Mouse (Mus musculus) right cerebral cortex, postnatal 36 days (tissue): ENCODE results near the gene Wwox.
A peak's percentile ranks its signal among the peaks of the same experiment; 100 is the strongest.

Experiments used
- DNase-seq, 2 experiments: peaks; one replicate each; pipeline ENCODE4 v3.0.0; 2022; ENCODE audit warnings: low spot score in 2 of 2, mixed read lengths in 1 of 2

Wwox gene

DNA sequence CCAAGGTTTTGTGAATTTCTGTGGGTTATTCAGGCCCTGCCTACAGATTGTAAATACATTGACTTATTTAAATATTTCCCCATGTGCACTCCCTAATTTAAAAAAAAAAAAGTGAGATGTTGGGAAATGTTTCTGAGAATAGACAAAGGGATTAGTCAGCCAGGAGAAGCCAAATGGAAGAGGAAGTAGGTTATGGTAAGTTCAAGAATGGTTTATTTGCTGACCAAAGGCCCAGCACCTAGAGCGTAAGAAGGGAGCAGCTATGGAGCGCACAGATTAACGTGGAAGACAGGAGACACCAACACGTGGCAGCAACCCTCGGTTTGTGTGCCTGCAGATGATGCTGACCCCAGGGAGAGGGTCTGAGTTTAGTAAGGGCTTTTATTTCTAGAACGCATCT, 871.5 kb downstream of the Wwox start:
- DNase-seq: no peak

DNA sequence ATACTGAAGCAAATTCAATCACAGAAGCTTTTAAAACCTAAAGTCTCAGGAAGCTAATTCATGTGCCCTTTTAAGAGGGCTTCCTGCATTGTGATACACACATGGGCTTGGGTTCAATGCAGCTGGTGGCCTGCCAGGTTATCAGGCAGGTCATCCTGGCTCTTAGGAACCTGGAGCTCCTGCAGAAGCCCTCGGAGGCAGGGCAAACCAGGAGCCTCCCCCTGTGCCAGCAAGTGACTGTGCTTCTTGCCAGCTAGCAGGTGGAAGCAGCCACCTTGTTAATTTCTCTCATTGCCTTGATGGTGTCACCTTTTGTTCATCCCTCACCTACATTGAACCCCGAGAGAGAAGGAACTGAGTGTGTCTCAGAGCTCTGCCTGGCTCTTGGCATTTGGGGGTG, 872.9 kb downstream of the Wwox start:
- DNase-seq: no peak

DNA sequence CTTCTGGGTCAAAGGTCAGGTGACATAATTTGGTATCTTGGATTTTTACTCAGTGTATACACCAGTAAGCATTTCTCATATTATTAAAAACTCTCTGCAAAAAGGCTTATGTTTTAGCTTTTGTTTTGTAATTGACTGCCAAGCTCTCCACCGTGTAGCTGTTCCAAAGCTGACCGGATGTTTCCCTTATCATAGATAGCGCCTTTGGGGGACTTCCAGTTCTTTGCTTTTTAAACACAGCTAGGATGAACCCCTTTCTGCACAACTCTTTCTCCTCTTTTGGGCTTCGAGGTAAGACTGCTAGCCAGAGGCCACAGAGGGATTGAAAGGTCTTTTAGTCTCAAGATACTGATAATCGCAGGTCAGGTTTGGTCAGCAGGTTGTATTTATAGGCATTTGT, 883.0 kb downstream of the Wwox start:
- DNase-seq: no peak

DNA sequence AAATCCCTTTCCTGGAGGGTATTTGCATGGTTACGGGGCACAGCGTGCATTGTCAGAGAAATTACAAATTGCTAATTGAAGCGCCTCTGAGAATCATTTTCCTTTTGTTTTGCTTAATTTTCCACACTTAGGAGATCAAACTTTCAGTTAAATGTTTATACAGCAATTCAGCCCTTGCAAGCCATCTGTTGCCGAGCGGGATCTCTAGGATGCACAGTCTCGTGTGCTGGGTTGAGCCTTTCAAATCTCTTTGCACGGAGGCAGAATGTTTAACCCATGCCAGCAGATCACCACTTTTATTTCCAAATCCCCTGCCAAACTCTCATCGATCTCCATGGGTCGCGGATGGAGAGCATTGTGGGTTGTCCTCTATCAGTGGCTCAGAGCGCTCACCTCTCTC, 891.2 kb downstream of the Wwox start:
- DNase-seq: peak in 1 of 2 experiments; percentile 2

DNA sequence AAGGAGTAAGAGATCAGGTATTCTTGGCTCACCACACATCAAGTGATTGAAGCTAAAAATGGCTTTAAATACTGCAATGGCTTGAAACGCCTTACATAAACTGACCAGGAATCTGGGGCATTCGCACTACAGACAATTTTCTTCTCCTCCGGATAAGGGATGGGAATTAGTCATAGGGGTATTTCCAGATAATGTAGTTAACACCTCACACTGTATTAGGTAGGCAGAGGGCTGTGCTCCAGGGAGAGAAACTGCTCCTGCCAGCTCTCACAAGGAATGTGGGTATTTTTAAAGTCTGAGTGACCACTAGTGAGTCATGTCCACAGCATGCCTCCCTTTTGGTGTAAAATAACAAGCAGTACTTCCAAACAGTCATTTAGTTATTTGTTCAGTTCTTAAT, 894.5 kb downstream of the Wwox start:
- peak; percentile 20 to 53 for DNase-seq

DNA sequence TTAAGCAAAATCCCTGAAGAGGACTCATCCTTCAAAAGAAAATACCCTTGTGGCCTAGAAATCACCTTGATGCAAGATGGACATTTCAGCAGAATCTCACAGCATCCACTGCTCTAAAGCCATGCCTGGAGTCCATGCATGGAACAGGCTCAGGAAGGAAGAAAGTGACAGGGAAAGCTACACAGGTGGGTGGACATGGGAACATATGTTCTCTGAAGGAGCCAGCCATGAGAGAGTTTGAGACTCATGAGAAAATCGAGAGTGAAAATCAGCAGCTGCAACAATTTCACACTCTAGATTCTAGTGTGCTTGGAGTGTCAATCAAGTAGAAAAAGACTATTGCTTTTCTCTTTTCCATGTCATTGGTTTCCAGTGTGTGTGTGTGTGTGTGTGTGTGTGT, 896.9 kb downstream of the Wwox start:
- peak in 1 of 2 experiments; percentile 25 for DNase-seq

DNA sequence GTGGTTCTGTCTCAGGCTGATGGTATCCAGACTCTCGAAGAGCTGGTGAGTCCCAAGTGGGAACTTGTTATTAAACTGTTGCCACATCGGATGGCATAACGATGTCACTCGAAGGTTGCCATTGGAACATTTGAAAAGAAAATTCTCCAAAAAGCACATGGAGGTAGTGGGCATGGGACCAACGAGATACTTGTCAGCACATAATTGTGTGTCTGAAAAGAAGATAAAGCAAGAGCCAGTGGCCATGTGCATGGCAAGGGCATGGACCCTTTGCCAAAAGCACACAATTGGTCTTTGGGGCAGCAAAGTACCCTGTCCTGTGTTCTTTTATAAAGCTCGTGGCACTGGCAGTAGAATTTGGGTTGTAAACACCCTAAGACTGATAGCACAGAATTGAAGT, 909.2 kb downstream of the Wwox start:
- no peak for DNase-seq

DNA sequence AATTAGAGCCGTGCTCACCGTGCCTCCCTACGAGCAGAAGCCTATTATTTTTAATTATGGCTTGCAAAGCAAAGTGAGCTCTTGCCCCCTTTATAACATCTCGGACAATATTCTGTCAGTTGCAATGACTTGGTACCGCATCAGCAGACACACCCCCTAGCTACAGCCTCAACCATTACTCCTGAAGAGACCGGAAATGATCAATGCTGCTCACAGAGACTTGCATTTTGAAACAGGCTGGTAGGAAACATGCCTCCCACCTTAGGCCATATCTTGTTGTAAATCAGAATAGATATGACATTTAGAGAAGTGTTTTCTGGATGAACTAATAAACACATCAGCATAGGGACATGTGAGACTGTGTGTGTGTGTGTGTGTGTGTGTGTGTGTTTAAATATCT, 911.3 kb downstream of the Wwox start:
- DNase-seq: no peak

DNA sequence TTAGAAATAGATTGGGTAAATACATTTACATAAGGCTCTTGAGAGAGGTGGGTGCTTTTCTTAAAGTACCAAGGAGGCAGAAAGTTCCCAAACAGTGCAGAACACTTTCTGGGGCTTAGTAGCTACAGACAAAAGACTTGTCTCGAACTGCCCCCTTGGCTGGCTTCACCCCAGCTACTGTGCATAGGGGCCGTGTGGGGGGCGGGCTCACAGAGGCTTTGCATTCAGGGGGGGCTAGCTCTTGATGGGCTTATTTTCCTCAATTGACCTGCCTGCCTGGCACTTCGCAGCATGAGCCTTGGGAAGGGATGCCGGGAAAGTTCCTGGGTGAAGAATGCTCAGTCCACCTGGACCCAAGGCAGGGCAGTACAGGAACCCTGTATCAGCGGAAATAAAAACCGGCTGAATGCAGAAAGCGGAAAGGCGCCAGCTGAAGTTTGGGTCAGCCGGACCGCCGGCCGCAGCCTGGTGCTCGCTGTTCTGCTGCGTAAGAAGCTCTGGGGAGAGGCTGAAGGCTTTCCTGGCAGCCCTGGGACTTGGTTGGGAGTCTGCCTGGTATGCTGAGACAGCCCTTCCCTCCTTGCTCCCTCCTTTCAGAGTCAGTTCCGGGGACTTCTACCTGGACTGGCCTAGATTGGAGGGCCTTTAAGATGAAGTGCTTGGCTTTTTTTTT, 918.3 kb downstream of the Wwox start:
- DNase-seq: no peak

DNA sequence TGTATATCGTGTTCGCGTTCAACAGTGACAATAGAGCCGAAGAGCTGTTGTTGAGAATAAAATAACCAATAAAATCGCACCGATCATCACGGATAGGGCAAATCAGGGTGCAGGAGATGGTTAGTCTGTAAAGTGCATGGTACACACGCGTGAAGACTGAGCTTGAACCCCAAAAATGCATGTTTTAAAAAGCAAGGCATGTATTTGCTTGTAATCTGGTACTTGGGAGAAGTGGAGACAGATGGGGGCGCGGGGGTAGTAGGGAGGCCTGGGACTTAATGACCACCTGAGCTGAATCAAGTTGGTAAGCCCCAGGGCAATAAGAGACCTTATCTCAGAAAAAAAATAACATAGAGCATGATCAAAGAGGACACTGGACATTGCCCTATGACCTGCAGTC, 919.0 kb downstream of the Wwox start:
- DNase-seq: no peak

DNA sequence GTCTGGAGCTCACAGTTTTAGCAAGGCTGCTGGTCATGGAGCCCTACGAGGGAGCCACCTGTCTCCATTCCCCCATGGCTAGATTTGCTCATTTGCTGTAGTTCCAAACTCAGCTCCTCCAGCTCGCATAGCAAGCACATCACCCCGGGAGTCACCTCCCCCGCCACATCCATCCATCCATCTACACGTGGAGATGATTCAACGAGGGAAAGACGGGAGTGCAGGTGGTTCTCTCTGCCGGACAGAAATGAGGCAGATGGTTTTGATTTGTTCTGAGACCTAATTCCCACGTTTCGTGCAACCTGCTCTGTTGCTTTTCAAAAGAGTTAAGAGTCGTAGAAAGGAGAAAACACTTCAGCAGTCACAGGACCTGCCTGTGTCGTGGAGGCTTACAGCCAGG, 920.2 kb downstream of the Wwox start:
- no peak for DNase-seq

DNA sequence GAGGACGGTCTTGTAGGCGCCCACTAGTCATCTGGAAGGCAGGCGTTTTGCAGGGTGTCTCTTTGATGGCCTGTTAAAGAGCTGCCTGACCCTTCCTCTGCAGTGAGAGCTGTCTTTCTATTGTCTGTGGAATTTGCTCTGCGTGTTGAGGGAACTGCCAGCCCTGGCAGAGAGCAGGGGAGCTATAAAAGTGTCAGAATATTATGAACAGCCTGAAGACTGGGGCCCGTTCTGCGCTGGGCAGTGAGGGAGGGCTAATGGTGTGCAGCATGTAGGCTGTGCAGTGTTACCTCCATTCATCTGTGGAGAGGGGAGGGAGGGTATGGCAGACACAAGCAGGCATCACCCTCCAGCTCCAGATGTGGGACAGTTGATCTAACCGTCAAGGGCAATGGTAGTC, 923.1 kb downstream of the Wwox start:
- no peak for DNase-seq

DNA sequence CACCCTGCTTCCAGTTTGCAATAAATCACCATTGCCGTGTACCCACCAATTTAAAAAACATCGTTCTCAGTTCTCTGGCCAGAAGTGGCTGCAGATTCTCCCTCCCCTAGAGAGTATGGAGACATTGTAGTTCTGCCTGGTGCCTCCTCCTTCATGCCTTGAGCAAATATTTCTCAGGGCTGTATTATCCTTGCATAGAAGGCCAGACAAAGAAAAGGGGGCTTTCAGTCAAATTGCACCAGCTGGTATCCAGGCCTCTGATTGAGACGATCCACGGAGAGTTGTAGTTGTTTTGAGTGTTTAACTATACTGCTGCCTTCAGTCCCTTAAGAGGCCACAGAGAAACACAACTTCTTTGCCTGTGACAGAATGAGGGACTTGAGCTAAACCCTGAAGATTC, 935.5 kb downstream of the Wwox start:
- DNase-seq: no peak

DNA sequence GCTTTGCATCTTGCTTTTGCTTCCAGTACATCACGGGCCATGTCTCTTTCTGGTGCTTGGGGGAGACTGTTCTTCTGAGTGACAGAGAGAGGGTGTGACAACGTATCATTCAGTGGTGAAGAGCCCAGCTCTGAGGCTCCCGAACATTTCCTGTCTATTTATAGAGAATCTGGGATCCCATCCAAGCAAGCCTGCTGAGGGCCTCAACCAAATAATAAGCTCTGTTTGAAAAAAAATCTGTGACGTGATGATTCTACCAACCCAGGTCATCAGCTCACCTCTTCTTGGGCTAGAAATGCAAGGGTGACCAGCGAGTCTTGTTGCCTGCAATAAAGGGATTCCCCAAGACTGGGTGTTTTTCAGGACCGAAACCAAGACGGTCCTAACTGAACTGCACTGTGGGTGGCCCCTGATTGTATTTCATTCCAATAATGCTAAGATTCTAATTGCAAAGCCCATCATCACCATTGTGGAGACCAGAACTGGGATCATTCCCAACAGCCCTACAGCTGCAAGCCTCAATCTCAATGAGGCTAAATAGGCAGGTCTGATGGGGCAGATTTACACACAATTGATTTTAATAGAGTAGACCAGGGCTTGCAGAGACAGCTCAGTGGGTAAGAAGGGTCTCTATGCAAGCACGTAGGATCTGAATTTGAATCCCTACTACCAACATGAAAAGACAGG, 936.0 kb downstream of the Wwox start:
- no peak for DNase-seq

DNA sequence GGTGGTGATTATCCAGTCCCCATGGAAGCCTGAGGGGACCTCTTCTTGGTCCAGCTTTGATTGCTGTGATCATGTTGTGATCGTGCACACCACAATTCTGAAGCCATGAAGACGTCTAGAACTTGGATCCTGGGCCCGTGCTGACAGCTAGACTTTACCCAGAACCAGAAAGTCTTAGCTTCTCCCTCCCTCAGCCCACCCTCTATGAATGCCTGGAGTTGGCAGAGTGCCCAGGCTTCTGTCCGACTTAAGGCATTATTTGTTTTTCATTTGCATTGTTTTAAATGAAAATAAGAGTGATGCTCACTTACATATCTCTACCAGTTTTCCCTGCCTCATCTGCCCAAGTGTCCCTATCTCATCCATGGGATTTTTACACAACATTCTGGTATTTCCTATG, 937.9 kb downstream of the Wwox start:
- no peak for DNase-seq

DNA sequence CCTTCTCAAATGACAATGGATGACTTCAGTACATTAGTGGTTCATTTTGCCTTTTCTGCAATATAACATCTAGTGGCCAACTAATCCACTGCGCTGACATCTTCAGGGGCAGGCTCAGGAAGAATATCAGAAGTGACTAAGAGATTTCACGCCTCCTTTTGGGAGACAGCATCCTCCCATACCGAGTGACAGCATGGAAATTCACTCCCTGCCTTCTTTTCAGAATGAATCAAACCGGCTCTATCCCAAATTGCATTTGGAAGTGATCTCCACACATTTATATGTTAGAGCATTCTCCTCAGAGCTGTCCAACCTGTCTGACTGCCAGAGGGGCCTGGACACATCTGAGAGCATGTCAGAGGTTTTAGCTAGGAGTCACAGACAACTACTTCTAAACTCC, 940.6 kb downstream of the Wwox start:
- DNase-seq: no peak

DNA sequence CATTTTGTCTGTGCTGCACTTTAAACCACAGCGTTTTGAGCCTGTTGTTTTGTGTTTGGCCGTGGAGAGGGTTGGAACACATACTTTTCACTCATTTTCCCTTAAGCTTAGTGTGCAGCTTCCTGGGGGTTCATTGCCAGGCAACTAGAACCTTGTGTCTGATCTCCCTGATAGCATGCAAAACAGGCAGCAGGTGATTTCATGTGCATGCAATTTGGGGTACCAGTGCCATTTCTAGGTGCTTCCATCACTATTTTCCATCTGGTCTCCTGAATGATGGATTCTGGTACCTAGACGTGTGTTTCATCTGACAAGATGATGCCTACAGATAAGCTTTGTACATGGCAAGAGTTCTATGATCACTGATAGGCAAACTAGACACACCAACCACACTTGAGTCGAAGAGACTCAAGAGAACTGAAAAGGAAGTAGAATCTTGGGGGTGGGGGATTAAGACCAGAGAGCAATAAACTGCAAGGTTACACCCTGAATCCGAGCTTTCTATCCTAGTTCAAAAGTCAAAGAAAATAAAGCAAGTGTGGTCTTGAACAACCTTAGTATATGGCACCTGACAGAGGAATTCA, 951.6 kb downstream of the Wwox start:
- DNase-seq: no peak

DNA sequence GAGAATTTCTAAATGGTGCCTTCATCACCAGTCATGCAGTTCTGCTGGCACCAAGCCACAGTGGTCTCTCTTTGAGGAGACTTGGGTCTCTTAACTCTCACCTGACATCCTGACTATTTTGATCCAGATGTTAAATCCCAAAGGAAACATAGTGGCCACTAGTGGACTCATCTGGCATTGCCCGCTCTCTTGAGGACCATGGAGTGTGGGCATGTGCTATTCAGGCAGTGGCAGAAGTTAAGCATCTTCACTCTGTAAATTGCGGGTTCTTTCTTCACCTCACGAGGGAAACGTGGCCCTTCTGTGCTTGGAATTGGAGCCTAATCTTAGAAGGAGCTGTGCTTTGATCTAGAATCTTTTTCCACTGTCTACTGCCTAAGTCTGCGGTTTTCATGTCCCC, 956.4 kb downstream of the Wwox start:
- DNase-seq: no peak

DNA sequence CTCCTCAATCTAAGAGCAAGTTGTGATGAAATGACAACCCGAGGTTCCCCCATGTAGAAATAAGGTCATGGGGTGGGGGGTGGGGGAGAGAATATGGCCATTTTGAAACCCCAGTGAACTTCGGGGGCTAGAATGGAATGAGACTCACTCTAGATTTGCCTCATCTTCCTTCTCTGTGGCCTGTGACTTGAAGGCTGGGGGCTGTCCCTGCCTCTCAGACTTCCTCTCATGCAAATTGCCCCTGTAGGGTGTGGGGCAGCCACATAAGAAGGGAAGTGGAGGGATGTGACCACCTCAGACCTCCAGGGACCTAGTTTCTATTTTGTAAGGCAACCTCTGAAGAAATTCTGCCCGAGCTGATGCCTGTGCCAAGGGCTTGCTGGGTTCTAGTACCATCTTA, 958.5 kb downstream of the Wwox start:
- DNase-seq: no peak

DNA sequence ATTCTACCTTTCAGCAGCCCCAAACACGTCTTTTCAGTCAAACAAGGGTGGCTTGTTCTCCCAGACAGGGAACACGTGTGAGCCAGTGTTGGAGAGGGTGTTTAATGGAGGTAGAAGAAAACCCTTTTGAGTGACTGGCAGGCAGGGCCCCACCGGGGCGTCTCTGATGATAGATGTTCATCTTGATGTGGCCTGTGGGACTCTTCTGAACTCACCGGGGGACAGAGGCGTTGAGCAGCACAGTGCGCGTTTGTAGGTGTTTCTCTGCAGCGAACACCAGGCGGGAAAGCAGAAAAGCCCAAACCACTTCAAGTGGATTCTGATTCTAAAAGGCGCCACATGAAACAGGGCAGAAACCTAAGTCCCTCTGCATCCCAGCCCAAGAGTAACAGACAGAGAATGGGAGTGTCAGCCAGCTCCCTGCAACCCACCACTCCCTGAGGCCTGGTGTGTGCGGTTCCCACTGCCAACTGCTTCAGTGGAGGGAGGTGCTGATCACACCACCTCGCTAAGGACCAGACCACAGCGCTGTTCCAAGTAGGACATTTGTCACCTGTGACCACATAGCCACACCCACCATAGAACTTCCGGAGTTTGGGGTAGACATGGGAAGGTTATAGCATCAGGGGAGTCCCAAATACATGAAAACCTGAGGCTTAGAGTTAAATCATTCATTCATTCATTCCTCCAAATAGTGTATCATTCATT, 960.7 kb downstream of the Wwox start:
- no peak for DNase-seq
